Mouse (Mus musculus): ENCODE measurements at regions not wholly inside any gene's neighbourhood (a gene's known extent, or its start where the extent isn't known, plus 50 kb on each side); places are given as distances from the start of the nearest gene placed in this dataset.

GRCm38 (mm10) chr19:27694478-27694877 lies 264.9 kb upstream of the Pum3 start:
- no peak for TF ChIP-seq CTCF (IDR thresholded peaks at IDR 0.05; ENCODE audit: insufficient read depth, low read length)
- no peak for TF ChIP-seq POLR2A (IDR thresholded peaks at IDR 0.05; ENCODE audit: borderline replicate concordance, extremely low read depth, low read depth, low read length)
- no peaks in the 10 kb centered on the region for H3K4me1 ChIP-seq (ENCODE audit: control insufficient read depth, insufficient read depth, low read length)
- no peak for DNase-seq
- WGBS = 85% methylated on average over 4 of the region's 4 CpGs
- no peak overlapping the region for H3K4me3 ChIP-seq (replicated peaks; ENCODE audit: extremely low read depth, low read depth, low read length)

GRCm38 (mm10) chr19:27693706-27694105 lies 264.1 kb upstream of the Pum3 start:
- 0 out of 2 replicates have a peak, but pooled peaks have one; percentile 15 for TF ChIP-seq CTCF (IDR thresholded peaks at IDR 0.05; ENCODE audit: insufficient read depth, low read length)
- no peak for TF ChIP-seq POLR2A (IDR thresholded peaks at IDR 0.05; ENCODE audit: borderline replicate concordance, extremely low read depth, low read depth, low read length)
- no peak for DNase-seq
- 74% methylated on average over 7 of the region's 7 CpGs for WGBS
- H3K4me3 ChIP-seq (replicated peaks; ENCODE audit: extremely low read depth, low read depth, low read length) = no peak overlapping the region
- no peaks in the 10 kb centered on the region for H3K4me1 ChIP-seq (ENCODE audit: control insufficient read depth, insufficient read depth, low read length)

- H3K4me3 ChIP-seq (replicated peaks; ENCODE audit: extremely low read depth, low read depth, low read length) = no peak overlapping the region
- no peaks in the 10 kb centered on the region for H3K4me1 ChIP-seq (ENCODE audit: control insufficient read depth, insufficient read depth, low read length)
- WGBS = 88% methylated on average over 6 of the region's 6 CpGs
- TF ChIP-seq CTCF (IDR thresholded peaks at IDR 0.05; ENCODE audit: insufficient read depth, low read length) (no peak), POLR2A (IDR thresholded peaks at IDR 0.05; ENCODE audit: borderline replicate concordance, extremely low read depth, low read depth, low read length) (no peak)
- no peak for DNase-seq
Observed at GRCm38 (mm10) chr19:27692944-27693343, 263.3 kb upstream of the Pum3 start.

DNA sequence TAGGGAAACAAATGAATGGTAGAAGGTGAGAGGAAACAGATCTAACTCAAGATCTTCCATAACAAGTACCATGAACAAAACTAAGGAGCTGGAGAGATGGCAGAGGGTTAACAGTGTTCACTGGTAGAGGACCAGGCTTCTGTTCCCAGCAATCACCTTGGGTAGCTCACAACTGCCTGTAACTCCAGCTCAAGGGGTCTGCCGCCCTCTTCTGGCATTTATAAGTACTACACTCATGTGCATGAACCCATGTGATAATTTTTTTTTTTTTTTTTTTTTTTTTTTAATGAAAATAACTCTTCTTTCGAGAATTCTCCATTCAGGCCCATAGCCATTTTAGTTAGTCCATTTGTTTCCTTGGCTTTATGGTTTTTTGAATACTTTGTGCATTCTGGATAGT lies 253.8 kb upstream of the Pum3 start:
- TF ChIP-seq POLR2A (IDR thresholded peaks at IDR 0.05; ENCODE audit: borderline replicate concordance, extremely low read depth, low read depth, low read length) = no peak
- peak; percentile 40 for TF ChIP-seq CTCF (IDR thresholded peaks at IDR 0.05; ENCODE audit: insufficient read depth, low read length)
- Histone ChIP-seq H3K4me3 (replicated peaks; ENCODE audit: extremely low read depth, low read depth, low read length) (no peak overlapping the region), H3K4me1 (ENCODE audit: control insufficient read depth, insufficient read depth, low read length) (no peaks in the 10 kb centered on the region)
- 47% methylated on average over 2 of the region's 2 CpGs for WGBS
- DNase-seq = no peak

GRCm38 (mm10) chr19:27679427-27679826 lies 249.8 kb upstream of the Pum3 start:
- DNase-seq = no peak
- no peaks in the 10 kb centered on the region for H3K4me1 ChIP-seq (ENCODE audit: control insufficient read depth, insufficient read depth, low read length)
- no peak for TF ChIP-seq POLR2A (IDR thresholded peaks at IDR 0.05; ENCODE audit: borderline replicate concordance, extremely low read depth, low read depth, low read length)
- no peak for TF ChIP-seq CTCF (IDR thresholded peaks at IDR 0.05; ENCODE audit: insufficient read depth, low read length)
- WGBS = 81% methylated on average over 7 of the region's 7 CpGs
- H3K4me3 ChIP-seq (replicated peaks; ENCODE audit: extremely low read depth, low read depth, low read length) = no peak overlapping the region

DNA sequence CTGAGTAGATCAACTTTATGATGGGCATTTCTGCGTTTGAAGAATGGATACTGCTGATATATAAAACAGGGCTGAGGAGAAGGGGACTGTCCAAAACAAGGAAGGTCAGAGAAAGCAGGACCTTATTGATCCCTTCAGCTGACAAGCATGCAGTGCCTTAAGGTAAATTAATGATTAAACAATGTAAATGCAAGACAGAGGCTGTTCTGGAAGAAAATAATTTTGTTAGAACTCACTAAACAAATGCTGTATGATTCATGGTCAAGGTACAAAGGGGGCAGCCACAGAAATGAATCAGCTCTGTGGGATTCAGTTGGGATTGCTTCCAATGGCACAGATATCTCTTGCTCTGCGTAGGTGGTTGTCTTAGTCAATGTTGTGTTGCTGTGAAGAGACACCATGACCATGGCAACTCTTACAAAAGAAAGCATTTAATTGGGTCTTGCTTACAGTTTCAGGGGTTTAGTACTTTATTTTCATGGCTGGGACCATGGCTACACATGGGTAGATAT lies 243.1 kb upstream of the Pum3 start:
- H3K4me1 ChIP-seq (ENCODE audit: control insufficient read depth, insufficient read depth, low read length) = no peaks in the 10 kb centered on the region
- DNase-seq = no peak
- no peak for TF ChIP-seq POLR2A (IDR thresholded peaks at IDR 0.05; ENCODE audit: borderline replicate concordance, extremely low read depth, low read depth, low read length)
- WGBS = 78% methylated on average over 2 of the region's 2 CpGs
- no peak overlapping the region for H3K4me3 ChIP-seq (replicated peaks; ENCODE audit: extremely low read depth, low read depth, low read length)

GRCm38 (mm10) chr19:27663296-27663695 lies 233.7 kb upstream of the Pum3 start:
- TF ChIP-seq POLR2A (IDR thresholded peaks at IDR 0.05; ENCODE audit: borderline replicate concordance, extremely low read depth, low read depth, low read length) (no peak), CTCF (IDR thresholded peaks at IDR 0.05; ENCODE audit: insufficient read depth, low read length) (no peak)
- 61% methylated on average over 2 of the region's 2 CpGs for WGBS
- no peak for DNase-seq
- H3K4me3 ChIP-seq (replicated peaks; ENCODE audit: extremely low read depth, low read depth, low read length) = no peak overlapping the region
- H3K4me1 ChIP-seq (ENCODE audit: control insufficient read depth, insufficient read depth, low read length) = no peaks in the 10 kb centered on the region

DNA sequence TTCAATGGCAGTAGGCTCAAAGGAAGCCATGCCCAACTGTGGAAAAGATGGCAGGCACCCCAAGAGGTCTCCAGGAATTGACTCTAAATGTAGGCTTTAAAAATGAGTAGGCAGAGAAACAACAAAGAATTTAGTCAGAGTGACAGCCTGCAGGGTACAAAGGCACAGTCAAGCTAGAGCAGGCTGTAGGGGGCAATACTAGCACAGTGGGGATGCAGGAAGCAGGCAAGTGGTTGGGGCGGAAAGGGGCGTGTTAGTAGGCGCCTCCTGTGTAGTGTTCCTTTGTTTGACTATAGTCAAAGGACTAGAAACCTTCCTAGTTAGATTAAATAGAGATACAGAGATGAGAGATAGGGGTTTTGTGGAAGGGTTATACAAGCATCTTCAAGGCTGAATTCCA lies 211.4 kb upstream of the Pum3 start:
- H3K4me3 ChIP-seq (replicated peaks; ENCODE audit: extremely low read depth, low read depth, low read length) = no peak overlapping the region
- 69% methylated on average over 3 of the region's 3 CpGs for WGBS
- no peaks in the 10 kb centered on the region for H3K4me1 ChIP-seq (ENCODE audit: control insufficient read depth, insufficient read depth, low read length)
- TF ChIP-seq POLR2A (IDR thresholded peaks at IDR 0.05; ENCODE audit: borderline replicate concordance, extremely low read depth, low read depth, low read length) (no peak), CTCF (IDR thresholded peaks at IDR 0.05; ENCODE audit: insufficient read depth, low read length) (no peak)
- DNase-seq = no peak

DNA sequence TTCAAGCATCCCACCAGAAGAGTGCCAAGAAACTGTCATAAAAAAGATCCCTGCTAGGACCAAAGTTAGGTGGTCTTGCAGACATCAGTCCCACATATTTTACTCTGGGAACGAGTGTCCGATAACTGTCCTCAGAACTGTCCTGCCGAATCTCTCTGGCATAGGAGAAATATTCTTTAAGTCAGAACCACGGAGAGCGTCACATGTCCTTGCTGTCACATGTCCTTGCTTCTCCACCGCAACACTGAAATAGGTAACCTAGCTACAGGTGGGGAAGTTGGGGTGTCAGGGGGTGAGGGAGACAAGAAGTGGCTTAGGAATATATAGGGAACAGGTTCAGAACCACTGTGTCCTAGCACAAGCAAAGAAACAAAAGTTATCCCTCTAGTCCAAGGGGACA lies 203.5 kb upstream of the Pum3 start:
- TF ChIP-seq CTCF (IDR thresholded peaks at IDR 0.05; ENCODE audit: insufficient read depth, low read length) = no peak
- no peak for TF ChIP-seq POLR2A (IDR thresholded peaks at IDR 0.05; ENCODE audit: borderline replicate concordance, extremely low read depth, low read depth, low read length)
- Histone ChIP-seq H3K4me3 (replicated peaks; ENCODE audit: extremely low read depth, low read depth, low read length) (no peak overlapping the region), H3K4me1 (ENCODE audit: control insufficient read depth, insufficient read depth, low read length) (peaks cover 3% of the 10 kb centered on the region; the same call in 1 of the 2 replicates)
- no peak for DNase-seq
- 68% methylated on average over 6 of the region's 6 CpGs for WGBS

DNA sequence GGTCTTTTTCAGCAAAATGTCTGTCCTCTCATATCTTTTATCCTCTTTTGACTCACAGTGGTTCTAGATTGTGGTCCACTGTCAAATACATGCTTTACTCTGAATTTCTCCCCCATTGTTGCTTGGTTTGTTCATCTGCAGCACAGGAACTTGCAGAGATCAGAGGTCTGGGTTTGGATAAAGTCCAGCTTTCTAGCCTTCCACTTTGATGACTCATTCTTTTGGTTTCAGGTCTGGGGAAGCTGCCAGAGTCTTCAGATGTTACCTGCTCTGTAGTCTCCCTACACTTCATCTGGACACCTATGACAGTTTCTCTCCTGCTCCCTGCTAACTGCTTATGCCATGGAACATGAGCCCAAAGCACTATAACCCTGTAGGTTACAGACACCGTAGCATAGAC lies 198.0 kb upstream of the Pum3 start:
- DNase-seq = no peak
- TF ChIP-seq POLR2A (IDR thresholded peaks at IDR 0.05; ENCODE audit: borderline replicate concordance, extremely low read depth, low read depth, low read length) (no peak), CTCF (IDR thresholded peaks at IDR 0.05; ENCODE audit: insufficient read depth, low read length) (no peak)
- WGBS = 77% methylated on average over 1 of the region's 1 CpGs
- Histone ChIP-seq H3K4me3 (replicated peaks; ENCODE audit: extremely low read depth, low read depth, low read length) (no peak overlapping the region), H3K4me1 (ENCODE audit: control insufficient read depth, insufficient read depth, low read length) (peaks cover 3% of the 10 kb centered on the region; the same call in 1 of the 2 replicates)
